Mouse (Mus musculus) hematopoietic stem cell, adult 5-6 weeks (primary cell): Measurements from ENCODE around the gene Gm48552. TPM values are rescaled to one million over a fixed set of nuclear protein-coding genes. Genes with fewer than 3 reads are reported as not detected.

Experiments used
- ATAC-seq, 2 experiments: fragments of 125-278 bp in 1 of 2; replicated peaks in 1 of 2; 2 replicates each; pipeline ENCODE4 v1.8.0; 2016 to 2017; ENCODE audit warnings: inconsistent platforms in 2 of 2, mild to moderate bottlenecking in 2 of 2, moderate number of reproducible peaks in 2 of 2, low read depth in 1 of 2, moderate TSS enrichment in 1 of 2; ENCODE audit not compliant: low FRiP score in 2 of 2, poor library complexity in 2 of 2, severe bottlenecking in 2 of 2, insufficient read depth in 1 of 2, low TSS enrichment in 1 of 2
- total RNA-seq: library from RNA; stranded (forward); fragments of 172-1452, 232-1000 nt; gene quantifications from 2 replicates; pipeline ENCODE4 v1.2.3, GENCODE M21; 2017

Gm48552 gene
- total RNA-seq, 1 experiment from 2014 or later: not detected

GRCm38 (mm10) chr10:81396749-81397148 lies 7.9 kb downstream of the Gm48552 start:
- ATAC-seq: peak in 1 of 2 experiments; percentile 11; a peak in 1 of 4 replicates

DNA sequence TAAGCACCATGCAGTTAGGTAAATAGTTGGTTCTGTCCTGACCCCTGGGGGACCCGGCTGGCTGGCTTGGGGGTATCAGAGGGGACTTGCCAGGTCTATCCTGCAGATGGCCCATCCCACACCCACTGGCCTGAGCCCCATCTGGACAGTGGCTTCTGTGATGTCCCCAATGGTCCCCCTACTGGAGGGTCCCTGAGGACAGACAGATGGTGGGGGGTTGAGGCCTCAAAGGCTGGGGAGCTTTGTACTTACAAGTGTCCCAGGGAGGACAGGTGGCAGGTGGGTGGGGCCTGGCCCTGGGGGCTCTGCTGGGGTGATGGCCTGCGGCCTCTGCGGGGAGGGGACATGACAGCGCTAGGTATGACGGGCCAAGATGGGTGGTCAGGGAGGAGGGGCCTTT lies 10.5 kb downstream of the Gm48552 start:
- no peak for ATAC-seq

- no peak for ATAC-seq
Measured at GRCm38 (mm10) chr10:81399798-81400308, 11.0 kb downstream of the Gm48552 start.

DNA sequence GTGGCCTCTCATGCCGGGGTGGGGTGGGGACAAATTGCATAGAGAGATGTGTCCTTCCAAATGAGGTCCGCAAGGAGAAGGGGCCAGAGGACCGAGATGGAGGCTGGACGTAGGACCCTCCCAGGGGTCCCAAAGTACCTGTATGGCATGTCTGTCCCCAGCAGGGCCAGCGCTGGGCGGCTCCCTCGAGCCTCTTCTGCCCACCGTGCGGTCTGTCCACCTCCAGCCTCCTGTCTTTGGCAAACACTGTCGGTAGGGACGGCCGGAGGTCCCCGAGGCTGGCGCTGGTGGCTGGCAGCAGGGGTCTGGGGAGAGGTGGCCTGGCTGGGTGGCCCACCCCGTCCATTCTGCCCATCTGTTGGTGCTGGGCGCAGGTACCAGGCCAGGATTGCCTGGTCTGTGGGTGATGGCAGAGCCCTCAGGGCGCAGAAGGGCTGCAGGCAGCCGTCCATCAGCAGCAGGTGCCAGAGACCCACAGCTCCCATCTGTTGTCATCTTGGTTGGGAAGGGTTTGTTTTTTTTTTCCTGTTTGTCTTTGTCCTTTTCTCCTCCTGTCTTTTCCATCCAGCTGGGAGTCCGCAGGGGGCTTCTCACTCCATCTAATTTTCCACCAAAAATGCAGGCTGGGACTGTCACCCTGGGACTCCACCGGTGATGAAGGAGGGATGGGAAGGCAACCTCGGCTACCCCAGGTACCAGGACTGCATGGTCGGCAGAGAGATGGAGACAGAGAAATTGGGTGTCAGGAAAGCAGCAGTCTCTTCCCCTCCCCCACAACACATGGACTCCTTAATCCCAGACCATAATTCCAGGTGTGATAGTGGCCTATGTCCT lies 11.8 kb downstream of the Gm48552 start:
- ATAC-seq: no peak

GRCm38 (mm10) chr10:81401205-81401520 lies 12.4 kb downstream of the Gm48552 start:
- ATAC-seq: no peak

- ATAC-seq: peak in 1 of 2 experiments; percentile 14; a peak in 1 of 4 replicates
Measured at GRCm38 (mm10) chr10:81401521-81402226, 12.9 kb downstream of the Gm48552 start.

GRCm38 (mm10) chr10:81402227-81402765 lies 13.5 kb downstream of the Gm48552 start:
- ATAC-seq: no peak

DNA sequence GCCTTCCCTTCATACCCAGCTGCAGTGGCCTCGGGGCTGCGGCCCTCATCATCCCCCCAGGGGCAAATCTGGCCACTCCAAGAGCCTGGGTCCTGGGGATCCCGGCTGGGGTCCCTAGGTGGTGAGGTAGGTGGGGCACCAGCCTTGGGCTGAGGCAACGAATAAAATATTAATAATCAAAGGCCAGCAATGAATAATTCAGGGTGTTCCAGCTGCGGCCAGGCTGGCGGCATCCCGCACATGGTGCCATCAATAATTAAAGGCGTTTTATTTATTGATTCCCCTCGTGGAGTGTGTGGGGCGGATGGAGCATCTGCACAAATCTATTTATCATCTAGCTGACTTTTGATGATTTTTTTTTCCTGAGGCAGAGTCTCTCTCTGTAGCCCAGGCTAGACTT lies 14.7 kb downstream of the Gm48552 start:
- no peak for ATAC-seq

DNA sequence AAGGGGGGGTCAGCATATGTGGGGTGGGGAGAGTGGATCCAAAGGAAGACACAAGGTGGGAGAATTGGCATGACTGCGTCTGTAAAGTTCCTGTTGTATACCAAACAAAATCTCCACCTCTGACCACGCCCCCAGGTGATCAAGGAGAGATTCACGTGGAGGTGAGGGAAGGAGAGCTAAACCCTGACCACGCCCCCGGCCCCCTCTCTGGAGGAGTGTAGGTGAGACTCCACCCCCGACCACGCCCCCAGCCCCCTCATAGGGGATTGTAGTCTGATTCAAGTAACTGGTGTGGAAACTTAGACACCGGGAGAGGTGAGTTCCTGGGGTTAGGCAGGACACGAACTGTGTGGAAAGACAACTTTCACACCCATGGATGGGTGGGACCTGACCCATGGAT lies 15.3 kb downstream of the Gm48552 start:
- no peak for ATAC-seq

GRCm38 (mm10) chr10:81404720-81405119 lies 15.9 kb downstream of the Gm48552 start:
- ATAC-seq: no peak

GRCm38 (mm10) chr10:81405588-81406201 lies 16.9 kb downstream of the Gm48552 start:
- no peak for ATAC-seq

DNA sequence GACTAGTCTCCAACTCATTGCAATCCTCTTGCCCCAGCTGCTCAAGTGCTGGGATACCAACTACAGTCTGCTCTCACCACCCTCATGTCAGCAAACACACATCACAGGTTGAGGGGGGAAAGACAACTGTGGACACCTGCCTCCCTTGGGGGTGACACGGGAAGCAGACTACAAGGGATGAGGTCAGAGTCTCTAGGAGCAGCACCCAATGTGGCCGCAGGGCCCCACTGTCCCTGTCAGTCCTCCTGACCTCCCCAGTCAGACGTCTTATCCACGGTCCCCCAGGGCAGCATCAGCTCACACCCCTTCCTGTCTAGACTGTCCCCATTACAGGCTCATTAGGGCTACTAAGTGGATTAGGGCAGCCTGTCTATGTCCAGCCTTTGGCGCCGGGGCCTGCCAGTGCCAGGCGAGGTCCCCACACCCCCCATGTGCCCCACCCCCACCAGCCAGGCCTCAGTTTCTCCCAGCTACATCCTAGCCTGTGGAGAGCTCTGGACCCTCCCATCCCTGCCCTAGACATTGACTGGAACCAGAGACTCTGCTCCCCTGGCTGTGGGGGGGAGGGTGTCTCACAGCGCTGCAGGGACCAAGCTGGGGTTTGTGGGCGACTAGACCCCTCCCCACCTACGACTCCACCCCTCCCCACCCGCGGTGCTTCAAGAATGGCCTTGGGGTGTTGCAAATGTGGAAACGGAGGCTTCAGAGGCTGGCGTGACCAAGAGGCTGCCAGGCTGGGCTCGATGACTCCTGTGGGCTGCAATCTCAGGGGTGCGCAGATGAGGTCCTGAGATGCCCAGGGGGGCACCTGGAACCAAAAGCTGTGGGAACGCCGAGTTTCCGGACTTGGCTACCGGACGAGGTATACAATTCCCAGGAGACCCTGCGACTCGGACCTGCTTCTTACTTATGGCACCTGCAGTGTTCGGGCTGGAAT lies 18.0 kb downstream of the Gm48552 start:
- no peak for ATAC-seq

GRCm38 (mm10) chr10:81407539-81408423 lies 19.0 kb downstream of the Gm48552 start:
- ATAC-seq: peak; percentile 62 to 63

DNA sequence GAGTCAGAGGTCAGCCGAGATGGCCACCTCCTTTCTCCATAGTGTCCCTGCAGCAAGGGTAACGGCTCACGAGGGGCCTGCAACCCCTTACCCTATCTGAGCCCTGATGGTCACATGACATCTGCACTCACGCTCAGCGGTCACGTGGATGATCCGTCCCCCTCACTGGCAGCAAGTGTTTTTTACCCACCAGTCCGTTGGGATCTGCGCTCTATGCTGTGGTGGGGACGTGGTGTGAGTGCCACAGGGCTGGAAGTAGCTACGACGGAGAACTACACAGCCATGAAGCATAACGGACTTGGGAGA lies 19.6 kb downstream of the Gm48552 start:
- ATAC-seq: no peak

- peak; percentile 40 to 58 for ATAC-seq
Measured at GRCm38 (mm10) chr10:81408871-81409291, 20.1 kb downstream of the Gm48552 start.

GRCm38 (mm10) chr10:81409330-81409729 lies 20.5 kb downstream of the Gm48552 start:
- no peak for ATAC-seq
